Mouse (Mus musculus) neural tube, embryonic 10.5 days (tissue): Measurements from ENCODE around the gene Slc5a4a.

Experiments used
- DNase-seq: peaks from one replicate; pipeline ENCODE4 v3.0.0-alpha.2; 2017; ENCODE audit warnings: low spot score; ENCODE audit errors: extremely low spot score

Gene Slc5a4a

DNA sequence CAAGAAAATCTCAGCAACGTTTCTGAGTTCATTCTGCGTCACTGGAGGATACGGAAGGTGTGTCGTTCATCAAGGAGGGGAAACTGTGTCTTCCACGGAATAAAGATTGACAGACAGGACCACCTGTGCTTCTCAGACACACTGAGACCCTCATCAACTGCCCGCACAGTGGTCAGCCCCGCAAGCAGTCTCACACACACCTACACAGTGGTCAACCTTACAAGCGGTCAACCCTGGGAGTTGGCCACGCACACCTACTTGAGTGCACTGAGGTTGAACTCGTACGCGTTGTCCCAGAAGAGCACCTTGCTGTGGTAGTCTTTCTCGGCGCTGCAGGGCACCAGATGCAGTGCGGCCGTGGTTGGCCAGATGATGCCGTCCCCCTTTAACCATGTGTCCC is 69.8 kb downstream of the Slc5a4a start:
- no peak for DNase-seq

DNA sequence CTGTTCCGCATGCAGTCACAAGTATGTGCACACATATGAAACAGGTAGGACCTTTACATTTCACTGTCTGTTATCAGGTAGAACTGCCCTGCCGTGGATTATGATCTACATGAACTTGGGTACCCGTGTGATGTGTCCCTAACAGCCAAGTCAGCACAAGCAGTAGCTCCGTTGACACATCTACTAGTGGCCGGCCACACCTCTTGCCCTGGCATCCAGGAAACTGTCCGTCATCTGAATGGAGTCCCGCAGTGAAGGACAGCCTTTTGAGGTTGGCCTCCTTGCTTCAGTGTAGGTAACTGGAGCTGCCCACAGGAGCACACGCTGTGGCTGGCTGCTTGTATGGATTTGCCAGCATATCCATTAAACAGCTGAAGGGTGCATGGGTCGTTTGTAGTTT is 71.0 kb downstream of the Slc5a4a start:
- no peak for DNase-seq

DNA sequence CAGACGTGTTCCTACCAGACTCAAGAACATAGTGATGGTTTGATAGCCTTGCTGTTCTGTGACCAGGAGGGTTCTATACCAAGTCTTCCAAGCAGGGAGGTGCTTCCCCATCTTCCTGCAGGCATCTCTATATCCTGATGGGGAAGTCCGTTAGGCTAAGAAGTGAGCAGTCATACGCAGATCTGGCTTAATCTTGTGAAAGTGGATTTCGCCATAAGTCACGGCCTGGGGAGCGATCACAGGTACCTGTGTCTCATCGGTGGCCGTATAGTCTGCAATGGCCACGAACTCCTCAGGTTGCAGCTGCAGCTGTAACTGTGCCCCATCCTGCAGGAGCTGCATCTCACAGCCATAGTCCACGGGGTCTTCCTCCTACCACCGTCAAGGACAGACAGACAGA is 78.7 kb downstream of the Slc5a4a start:
- no peak for DNase-seq

DNA sequence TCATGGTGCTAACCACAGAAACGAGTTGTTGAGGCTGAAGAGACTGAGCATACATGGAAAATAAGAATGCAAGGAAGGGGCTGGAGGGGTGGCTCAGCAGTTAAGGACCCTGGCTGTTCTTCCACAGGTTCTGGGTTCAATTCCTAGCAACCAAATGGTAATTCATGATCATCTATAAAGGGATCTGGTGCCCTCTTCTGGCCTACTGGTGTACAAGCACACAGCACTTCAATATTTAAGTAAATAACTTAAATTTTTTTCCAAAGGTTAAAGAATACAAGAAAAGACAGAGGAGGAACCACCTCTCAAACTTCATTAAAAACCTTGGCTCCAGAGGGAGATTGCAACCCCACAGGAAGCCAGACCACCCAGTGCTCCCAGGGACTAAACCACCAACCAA is 82.4 kb downstream of the Slc5a4a start:
- no peak for DNase-seq

DNA sequence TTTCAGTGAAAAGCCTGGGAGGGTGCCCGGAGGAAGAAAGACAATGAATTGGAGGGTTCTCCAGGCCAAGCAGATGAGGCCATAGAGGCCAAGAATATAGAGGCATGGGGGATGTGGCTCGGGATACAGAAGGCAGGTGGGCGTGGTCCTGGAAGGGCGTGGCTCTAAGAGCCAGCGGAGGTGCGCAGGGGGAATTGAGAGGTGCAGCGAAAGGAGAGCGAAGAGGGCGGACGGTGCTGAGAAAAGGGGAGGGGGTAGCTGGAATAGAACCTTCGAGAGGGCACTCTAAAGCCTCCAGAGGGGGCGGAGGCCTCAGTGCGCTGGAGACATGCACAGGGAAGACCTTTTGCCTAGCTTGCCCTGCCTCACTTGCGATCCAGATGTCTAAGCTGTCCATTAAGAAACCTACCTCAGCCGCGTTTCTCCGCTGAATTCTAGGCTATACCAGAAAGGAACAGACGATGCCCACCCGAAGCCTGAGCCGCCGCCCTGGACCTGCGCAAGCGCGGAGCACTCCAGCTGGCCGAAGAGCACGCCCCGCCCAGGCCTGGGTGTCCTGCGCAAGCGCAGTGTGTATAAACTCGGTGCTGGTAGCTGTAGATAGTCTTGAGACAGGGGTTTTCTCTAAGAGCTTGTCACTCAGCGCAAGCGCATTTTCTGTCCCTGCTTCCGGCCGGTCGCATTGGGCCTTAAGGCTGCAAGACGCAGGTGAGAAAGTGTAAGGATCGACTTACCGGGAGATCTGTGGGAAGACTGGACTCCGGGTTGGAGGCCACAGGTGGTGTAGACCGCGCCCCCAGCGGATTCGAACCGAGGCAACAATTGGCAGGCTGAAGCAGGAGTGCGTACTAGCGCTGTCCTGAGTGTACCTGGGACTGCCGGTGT is 90.3 kb downstream of the Slc5a4a start, which contains the start of gene Prmt2:
Gene Prmt2 (minus strand): TSS at position 525 of the 885 bp plus-strand sequence.
- peak; percentile 91 for DNase-seq
